Mouse (Mus musculus) kidney, adult 9 months (tissue): ENCODE results near the gene Sh3gl3.
A peak's percentile ranks its signal among the peaks of the same experiment; 100 is the strongest.

Experiments
- DNase-seq: peaks from one replicate; pipeline ENCODE4 v3.0.0; 2022

The Sh3gl3 gene

DNA sequence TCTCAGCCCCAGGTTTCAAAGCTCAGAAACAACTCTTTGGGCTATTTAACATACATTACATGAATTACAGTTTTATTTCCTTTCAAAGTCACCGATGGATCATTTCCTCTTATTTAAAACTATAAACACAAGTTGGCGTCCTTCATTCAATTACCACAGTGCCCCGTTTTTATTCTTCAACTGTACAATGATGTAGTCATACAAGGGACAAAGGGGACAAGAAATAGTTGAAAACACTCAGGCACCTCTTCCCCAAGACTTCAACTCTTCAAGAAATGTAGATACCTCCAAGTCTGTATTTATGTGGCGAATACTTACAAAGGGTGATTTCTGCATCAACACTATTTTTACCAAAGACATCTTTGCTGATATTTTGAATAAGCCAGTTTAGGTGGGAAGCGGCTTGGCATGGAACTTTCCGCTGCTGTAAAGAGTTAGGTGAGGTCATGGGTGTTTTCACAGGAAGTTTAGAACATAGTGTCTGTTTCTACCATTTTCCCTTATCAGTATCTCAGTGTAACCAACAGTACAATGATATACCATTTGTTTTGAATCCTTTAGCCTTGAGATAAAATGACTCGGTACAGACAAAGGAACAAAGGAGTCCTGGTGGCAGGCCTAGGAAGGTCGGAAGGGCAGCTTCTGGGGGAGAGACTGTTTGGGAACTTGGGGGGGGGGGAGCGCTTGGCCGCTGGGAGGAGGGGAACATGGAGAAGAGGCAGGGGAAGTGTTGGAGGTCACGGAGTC, 62.7 kb downstream of the Sh3gl3 start:
- DNase-seq = no peak

- DNase-seq = no peak
These were observed 63.2 kb downstream of the Sh3gl3 start for GRCm38 (mm10) chr7:82236899-82237162.

DNA sequence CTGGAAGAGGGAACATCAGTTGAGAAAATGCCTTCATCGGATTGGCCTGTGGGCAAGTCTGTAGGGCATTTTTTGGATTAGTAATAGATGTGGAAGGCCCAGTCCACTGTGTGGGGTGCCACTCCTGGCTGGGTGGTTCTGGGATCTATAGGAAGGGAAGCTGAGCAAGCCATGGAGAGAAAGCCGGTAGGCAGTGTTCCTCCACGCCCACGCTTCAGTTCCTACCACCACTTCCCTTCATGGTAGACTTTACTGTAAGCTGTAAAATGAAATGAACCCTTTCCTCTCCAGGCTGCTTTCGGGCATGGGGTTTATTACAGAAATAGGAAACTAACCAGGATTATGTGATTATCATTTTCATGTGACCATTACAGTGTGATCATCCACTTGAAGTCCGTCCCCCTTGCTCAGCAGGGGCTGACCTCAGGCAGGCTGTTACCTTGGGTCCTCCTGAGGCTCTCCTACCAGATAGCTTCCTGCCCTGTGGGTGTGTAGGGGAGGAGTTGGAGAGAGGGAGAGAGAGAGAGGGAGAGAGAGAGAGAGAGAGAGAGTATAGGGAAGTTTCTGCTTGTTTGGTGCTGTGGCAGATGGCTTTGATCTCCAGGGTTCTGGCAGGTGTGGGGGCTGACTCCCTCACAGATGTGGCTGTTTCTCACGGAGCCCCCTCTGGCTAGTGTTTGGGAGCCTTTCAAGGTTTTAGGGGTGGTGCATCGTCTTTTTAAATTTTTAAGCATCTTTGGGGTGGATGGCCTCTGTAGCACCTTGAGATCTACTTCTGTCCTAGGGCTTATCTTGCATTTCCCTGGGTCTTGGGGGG, 67.0 kb downstream of the Sh3gl3 start:
- no peak for DNase-seq

- DNase-seq = no peak
These were observed 71.1 kb downstream of the Sh3gl3 start for GRCm38 (mm10) chr7:82244701-82245100.

GRCm38 (mm10) chr7:82248953-82249695, 75.5 kb downstream of the Sh3gl3 start:
- DNase-seq = no peak

DNA sequence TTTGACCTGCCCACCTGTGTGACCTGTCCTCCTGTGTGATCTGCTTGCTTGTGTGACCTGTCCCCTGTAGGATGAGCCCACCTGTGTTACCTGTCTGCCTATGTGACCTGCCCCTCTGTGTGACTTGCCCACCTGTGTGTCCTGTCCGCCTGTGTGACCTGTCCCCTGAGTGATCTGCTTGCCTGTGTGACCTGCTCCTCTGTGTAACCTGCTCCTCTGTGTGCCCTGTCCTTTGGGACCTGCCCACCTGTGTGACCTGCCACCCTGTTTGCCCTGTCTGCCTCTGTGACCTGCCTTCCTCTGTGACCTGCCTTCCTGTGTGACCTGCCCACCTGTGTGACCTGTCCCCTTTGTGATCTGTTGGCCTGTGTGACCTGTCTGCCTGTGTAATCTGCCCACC, 79.7 kb downstream of the Sh3gl3 start:
- DNase-seq = no peak

GRCm38 (mm10) chr7:82256936-82257335, 83.3 kb downstream of the Sh3gl3 start:
- peak; percentile 30 for DNase-seq

GRCm38 (mm10) chr7:82257530-82257929, 83.9 kb downstream of the Sh3gl3 start:
- DNase-seq = no peak

DNA sequence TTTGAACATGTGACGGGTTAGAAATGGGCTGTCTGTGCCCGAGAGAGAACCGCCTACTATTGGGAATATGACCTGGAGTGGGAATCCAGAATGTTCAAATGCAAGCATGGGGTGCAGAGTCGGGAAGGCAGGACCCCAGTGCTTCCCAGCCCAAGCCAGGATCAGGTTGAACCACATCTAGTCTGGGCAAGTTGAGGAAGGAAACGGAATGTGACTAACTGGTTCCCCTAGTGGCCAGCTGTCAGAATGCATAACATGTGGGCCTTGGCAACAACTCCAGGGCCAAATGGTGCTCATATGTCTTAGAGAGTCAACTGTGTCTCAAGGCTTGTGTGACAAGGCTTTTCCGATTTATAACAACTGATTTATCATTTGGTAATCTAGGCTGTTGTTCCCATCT, 86.6 kb downstream of the Sh3gl3 start:
- peak; percentile 44 for DNase-seq

GRCm38 (mm10) chr7:82263141-82263540, 89.5 kb downstream of the Sh3gl3 start:
- DNase-seq = peak; percentile 54

DNA sequence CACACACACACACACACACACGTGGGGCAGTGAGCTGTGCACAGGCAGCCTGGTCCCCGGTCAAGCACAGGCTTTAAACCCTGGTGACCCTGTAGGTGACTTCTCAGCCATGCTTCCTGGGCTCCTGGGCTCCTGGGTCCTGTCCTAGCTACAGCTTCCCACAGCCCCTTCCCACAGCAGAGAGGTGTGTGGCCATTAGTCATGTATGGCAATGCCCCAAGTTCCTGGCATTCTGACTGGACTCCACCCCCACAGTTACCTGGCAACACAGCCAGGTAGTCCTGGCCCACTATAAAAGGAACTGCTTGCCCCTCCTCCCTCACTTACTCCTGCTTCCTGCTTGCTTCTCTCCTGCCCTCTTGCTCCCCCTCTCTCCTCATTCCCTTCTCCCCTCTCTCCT, 90.5 kb downstream of the Sh3gl3 start:
- peak; percentile 70 for DNase-seq

GRCm38 (mm10) chr7:82265365-82265764, 91.7 kb downstream of the Sh3gl3 start:
- DNase-seq = no peak

DNA sequence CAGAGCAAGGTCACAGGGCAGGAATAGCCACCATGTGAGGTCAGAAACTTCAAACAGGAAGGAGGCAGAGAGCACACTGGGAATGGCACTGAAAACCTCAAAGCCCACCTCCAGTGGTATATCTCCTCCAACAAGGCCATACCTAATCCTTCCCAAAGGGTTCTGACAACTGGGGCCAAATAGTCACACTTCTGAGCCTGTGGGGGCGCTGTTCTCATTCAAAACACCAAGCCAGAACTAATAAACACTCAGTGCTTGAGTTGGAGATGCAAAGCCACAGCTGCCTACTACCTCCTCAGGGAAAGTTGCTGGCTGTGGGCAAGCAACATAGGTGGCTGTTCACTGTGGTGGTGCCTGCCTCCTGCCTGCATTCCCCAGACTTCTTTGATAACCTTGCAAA, 96.3 kb downstream of the Sh3gl3 start:
- no peak for DNase-seq

- no peak for DNase-seq
These were observed 98.1 kb downstream of the Sh3gl3 start for GRCm38 (mm10) chr7:82271742-82272141.

DNA sequence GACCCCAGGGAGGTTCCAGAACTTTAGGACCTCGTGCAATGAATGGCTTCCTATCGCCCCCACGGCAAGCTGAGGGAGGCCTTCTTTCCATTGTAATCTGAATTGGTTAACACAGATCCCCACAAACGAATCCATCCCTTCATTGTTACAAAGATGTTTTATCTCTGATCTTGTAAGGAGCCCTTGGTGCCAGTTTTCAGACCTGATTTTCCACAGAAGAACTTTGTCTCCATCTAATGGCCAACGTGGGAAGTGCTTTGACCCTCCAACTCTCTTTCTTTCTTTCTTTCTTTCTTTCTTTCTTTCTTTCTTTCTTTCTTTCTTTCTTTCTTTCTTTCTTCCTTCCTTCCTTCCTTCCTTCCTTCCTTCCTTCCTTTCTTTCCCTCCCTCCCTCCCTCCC, 99.2 kb downstream of the Sh3gl3 start:
- peak; percentile 31 for DNase-seq

- DNase-seq = peak; percentile 38
These were observed 100.5 kb downstream of the Sh3gl3 start for GRCm38 (mm10) chr7:82274011-82274709.

- DNase-seq = no peak
These were observed 101.3 kb downstream of the Sh3gl3 start for GRCm38 (mm10) chr7:82274975-82275374.

- DNase-seq = no peak
These were observed 102.0 kb downstream of the Sh3gl3 start for GRCm38 (mm10) chr7:82275529-82276204.

GRCm38 (mm10) chr7:82282011-82282410, 108.4 kb downstream of the Sh3gl3 start:
- DNase-seq = no peak

- no peak for DNase-seq
These were observed 108.8 kb downstream of the Sh3gl3 start for GRCm38 (mm10) chr7:82282464-82282863.

DNA sequence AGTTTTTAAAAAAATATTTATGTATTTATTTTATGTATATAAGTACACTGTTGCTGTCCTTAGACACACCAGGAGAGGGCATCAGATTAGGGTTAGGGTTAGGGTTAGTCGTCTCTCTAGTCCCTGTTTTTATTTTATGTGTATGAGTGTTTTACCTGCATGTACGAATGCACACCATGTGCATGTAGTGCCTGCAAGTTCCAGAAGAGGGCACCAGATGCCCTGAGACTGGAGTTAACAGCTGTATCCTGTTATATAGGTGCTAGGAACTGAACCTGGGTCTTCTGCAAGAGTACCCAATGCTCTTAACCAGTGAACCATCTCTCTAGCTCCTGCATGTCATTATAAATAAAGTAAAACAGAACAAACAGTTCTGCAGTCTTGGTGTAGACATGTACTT, 113.6 kb downstream of the Sh3gl3 start:
- DNase-seq = no peak

- no peak for DNase-seq
These were observed 119.8 kb downstream of the Sh3gl3 start for GRCm38 (mm10) chr7:82293441-82293840.

DNA sequence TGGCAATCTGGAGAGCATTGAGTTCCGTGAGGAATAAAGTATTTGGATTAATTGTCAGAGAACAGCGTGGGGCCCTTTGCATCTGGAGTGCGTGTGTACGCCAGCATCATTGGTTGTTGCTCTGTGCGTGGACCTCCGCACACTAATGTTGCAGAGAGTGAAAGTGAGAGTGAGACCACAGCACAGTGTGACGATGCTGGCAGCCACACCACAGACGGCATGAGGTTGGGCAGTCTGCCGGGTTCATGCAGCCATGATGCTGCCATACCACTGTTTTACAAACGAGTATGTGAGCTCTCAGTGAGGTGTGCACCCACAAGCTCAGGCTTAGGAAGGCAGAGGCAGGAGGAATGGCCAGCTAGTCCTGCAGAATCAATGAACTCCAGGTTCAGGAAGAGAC, 120.4 kb downstream of the Sh3gl3 start:
- DNase-seq = no peak
